Mouse (Mus musculus) embryo, embryonic 11.5 days (tissue): Measurements from ENCODE around the gene Olfr685.

ENCODE experiments used
- DNase-seq: peaks from one replicate; pipeline ENCODE4 v3.0.0-alpha.2; 2012; ENCODE audit warnings: low read depth, low spot score

Olfr685 gene

DNA sequence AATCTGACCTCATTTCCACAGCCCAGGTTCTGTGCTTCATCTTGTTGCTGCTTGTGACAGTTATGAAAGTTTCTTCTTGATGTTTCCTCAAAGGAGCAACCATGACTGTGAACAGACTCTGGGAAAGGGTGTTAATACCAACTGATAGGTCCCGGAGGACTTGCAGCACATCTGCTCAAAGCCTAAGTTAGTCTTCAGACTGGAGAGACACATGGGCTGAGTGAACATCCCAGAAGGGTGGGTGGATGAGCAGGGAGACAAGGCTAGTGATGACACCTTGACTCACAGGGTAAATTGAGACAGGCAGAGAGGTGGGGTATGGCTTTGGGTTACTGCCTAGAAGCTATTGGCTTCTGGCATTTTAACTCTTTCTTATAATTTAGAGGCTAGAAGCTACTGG is at the start of gene Olfr685:
Gene Olfr685 (minus strand): TSS at position 101 of the 400 bp plus-strand sequence.
- no peak for DNase-seq

DNA sequence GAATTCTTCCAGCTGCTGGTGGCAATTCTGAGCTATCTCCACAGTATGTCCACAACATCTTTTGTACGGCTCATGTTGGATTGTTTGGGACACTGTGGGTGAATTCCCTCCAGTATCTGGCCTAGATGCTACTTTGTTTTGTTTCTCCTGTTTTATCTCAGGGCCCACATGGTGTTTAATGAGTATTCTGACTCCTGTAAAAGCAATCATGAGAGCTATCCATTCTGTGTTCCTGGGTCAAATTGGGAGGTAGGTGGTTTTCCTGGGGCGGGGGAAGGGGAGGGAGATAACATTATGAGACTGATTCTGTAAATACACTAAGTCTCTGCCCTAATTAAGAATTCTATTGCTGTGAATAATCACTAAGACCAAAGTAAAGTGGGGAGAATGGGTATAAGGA is 43.6 kb upstream of the Olfr685 start:
- DNase-seq: no peak

DNA sequence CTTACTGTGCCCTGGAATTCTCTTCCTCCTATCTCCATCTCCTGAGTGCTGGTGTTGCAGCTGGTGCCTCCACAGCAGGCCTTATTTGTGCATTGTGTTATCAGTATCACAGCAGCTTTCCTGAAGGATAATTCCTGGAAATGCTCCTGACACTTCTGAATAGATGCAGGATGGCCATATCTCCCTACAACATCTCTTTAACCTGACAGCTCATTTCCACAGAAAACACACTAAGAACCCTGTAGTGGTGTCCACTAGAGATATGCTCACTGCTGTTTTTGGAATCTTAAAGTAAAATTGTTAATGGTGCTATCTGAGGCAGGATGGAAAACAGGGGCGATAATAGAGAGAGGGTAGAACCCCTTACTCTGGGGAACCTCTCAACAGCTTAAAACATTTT is 42.3 kb upstream of the Olfr685 start:
- no peak for DNase-seq

DNA sequence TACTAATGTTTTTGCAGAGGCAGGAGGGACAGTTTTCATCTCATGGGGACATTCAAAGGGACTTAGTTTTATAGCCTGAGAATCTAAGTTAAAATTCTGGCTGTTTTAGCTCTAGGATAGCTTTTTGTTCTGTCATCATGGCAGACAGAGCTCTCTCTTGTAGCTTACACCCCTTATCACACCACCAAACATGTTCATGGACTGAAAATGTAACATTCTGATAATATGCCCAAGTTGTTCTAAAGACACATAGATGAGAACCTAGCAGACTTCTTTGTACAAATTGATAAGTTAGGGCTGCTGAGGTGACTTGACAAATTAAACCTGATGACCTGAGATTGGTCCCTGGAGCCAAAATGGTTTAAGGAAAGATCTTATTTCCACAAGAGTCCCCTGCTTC is 40.9 kb upstream of the Olfr685 start:
- no peak for DNase-seq

DNA sequence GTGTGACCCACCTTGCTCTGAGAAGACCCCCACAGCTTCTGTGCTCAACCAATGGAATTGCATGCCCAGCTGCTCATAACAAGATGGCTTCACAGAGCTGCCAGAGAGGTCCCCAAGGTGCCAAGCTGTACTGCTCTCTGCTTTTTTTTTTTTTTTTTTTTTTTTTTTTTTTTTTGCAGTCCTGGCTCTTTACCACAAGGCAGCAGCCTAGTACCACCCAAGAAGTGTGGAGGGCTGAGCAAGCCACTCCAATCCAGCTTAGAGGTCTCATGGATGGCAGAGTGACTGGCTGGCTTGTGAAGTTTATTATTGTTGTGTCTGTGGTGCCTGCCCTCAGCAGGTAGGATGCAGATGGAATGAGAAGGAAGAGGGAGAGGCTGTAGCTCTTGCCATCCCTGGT is 40.3 kb upstream of the Olfr685 start:
- DNase-seq: no peak

DNA sequence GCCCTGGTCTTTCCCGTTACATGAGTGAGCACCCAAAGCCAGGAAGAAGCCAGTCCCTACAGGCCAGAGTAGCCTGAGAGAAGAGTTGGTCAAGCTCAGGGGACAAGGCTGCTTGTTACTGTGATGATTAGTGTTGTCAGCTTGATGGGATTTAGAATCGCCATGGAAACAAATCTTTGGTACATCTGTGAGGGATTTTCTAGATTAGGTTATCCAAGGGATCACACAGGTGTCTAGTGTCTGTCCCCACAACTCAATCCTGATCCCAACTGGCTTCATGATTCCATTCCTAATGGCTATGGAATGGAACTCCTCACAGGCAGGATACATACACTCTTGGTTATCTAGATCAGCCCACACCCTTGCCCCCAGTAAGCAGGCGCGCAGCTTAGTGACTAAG is 32.5 kb upstream of the Olfr685 start:
- DNase-seq: no peak

DNA sequence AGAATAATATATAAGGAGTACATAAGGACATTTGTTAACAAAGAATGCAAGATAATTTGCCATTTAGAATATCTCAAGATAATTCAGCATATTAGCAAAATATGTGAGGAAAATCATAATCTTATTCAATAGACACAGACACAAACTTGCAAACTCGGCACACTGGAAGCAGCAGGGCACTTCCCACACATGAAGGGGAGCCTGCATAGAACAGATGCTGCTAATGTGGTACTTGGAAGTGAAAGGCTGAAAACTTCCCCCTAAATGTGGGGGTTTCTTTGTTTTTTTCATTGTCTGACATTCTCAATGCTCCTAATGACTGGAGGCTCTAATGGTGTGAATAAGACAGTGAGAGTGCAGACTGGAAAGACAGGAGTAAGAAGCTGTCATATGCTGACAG is 28.9 kb upstream of the Olfr685 start:
- DNase-seq: no peak

DNA sequence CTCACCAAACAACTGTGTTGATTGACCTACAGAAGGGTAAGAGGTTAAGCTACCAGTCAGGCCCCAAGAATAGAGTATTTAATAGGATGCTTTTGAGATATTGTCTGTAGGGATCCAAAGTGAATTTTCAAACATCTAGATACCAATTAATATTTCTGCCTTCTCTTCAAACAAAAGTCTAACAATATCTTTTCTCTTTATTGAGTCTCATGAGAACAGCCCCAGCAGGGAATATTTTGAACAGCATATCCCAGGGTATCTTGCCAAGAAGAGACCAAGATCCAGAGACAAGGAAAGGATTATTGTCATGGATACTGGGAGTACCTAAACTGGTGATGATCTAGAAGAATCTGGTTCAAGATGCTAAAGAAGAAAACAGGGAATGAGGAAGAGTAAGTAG is 21.6 kb upstream of the Olfr685 start, which contains the start of gene Olfr686:
Gene Olfr686 (minus strand): TSS at position 101 of the 400 bp plus-strand sequence.
- DNase-seq: no peak

DNA sequence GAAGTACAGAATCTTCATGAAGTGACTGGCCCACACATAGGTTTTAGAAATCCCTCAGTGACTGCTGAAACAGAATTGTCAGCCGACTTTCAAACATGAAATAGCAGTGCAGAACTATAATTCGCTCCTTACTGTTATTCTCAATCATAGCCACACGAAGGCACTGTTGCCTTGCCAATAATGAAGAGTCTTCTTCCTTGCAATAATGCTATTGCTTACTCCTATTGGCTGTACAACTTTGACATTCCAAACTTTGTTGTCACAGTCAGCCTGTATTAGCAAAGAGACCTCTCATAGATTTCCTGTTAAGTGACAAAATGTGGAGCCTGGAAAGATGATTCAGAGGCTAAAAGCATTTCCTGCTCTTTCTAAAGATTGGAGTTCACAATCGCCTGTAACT is 15.0 kb downstream of the Olfr685 start:
- no peak for DNase-seq

DNA sequence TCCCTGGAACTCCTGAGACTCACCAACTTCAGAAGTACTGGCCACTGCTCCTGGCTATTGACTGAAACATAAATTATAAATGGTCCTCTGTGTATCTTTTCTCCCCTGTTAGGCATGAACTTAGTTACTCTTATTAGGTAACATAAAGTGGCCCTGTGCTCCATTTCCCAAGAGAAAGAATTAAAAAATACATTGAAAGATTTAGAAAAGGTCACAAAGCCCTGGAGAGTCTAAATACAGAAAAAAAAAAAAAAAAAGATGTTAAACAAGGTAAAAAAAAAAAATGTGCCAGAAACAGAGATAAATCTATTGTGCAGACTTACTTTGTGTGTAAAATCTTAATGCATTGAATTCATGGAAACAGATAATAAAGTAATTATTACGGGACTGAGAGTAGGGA is 22.3 kb downstream of the Olfr685 start, which contains the start of gene Olfr684:
Gene Olfr684 (minus strand): TSS at position 101 of the 400 bp plus-strand sequence.
- no peak for DNase-seq

DNA sequence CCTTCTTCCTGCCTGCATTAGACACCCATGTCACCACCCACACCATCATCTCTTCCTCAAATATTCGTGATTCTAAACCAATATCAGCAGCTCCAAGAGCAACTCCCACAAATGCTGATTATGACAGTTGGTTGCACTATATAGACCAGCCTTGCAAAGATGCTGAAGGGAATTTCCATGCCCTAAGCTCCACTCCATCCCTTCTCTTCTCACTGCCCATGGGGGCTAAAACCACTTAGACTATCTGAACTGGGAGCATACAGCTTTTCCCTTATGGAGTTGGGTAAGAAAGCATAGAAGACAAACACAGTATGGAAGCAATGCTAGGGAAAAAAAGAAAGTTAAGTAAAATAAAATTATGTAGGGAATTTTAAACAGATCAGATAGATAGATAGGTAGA is 38.9 kb downstream of the Olfr685 start, which contains the start of gene Olfr683:
Gene Olfr683 (minus strand): TSS at position 101 of the 400 bp plus-strand sequence.
- no peak for DNase-seq

DNA sequence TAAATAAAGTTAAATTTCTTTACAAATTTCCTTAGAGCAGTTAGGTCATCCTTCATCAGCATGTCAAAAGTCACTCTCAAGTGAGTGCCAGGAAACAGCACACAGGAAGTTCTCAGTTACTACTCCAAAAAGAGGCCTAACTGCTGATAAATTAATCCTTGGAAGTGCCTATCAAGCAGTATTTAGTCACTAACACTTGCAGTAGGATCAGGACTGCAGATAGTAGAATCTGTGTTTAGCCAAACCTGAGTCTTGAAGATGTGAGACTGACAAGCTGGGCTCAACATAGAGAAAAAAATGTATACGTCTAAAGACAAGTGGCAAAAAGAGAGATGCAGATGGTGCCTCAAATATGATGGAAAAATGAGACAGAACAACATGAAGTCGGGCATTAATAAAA is 44.5 kb downstream of the Olfr685 start:
- DNase-seq: no peak
